Mouse (Mus musculus) layer of hippocampus, adult 2 months (tissue): ENCODE measurements around the gene Anapc13. TPM values are rescaled to one million over a fixed set of nuclear protein-coding genes. Genes with fewer than 3 reads are reported as not detected.

Experiments
- DNase-seq, 2 experiments: peaks; one replicate each; pipeline ENCODE4 v3.0.0; 2022; ENCODE audit warnings: low spot score in 2 of 2
- H3K27ac ChIP-seq: fragments of 200-600 bp; 2 replicates; pipeline ENCODE4 v1.8.1; 2022
- H3K4me3 ChIP-seq: fragments of 200-600 bp; 2 replicates; pipeline ENCODE4 v1.8.1; 2022; ENCODE audit warnings: mild to moderate bottlenecking
- CTCF ChIP-seq: fragments of 200-600 bp; conservative IDR thresholded peaks from 2 replicates; pipeline ENCODE4 v1.8.1; 2022; ENCODE audit warnings: antibody characterized with exemption, mild to moderate bottlenecking, moderate library complexity
- long read RNA-seq, 2 experiments: library from polyadenylated mRNA; stranded (forward); transcript quantifications; one replicate each; pipeline ENCODE4 v2.0.0; 2021; ENCODE audit warnings: borderline mapping rate in 2 of 2
- total RNA-seq, 2 experiments: library from RNA; stranded (reverse); gene quantifications; 2 replicates each; pipeline ENCODE4 v1.2.3; 2021

Anapc13 gene
- 100 to 1,000 TPM in 1 of 2 experiments, 10 to 100 TPM in 1; 99.5 to 106 TPM for total RNA-seq
- long read RNA-seq, experiment 1, transcript Anapc13-204 (3 exons, 589 nt), result major isoform, 27 of 33 reads
- long read RNA-seq, experiment 1, partial matches to known transcripts, result 1 of 33 reads
- long read RNA-seq, experiment 1, other reads (novel, unspliced or antisense), result 0 of 33 reads
- long read RNA-seq, experiment 2, transcript Anapc13-204 (3 exons, 589 nt), result major isoform, 47 of 56 reads
- long read RNA-seq, experiment 2, partial matches to known transcripts, result 4 of 56 reads
- long read RNA-seq, experiment 2, other reads (novel, unspliced or antisense), result 1 of 56 reads

- peak; percentile 31; the same call in 1 of the 2 replicates for TF ChIP-seq CTCF
- peak within 1 kb of the TSS; percentile 95 for H3K4me3 ChIP-seq
- DNase-seq, result peak; percentile 96 to 99
- peak within 1 kb of the TSS; percentile 98 for H3K27ac ChIP-seq
These were observed at the start of gene Anapc13, which contains the start of gene Cep63 for GRCm38 (mm10) chr9:102625983-102626838. TSS of gene Anapc13 (plus strand) at chr9:102626296. TSS of gene Cep63 (minus strand) at chr9:102626534.

- TF ChIP-seq CTCF, result no peak
- Histone ChIP-seq H3K4me3 (no peak overlapping the region), H3K27ac (no peak overlapping the region)
- no peak for DNase-seq
These were observed 48.6 kb upstream of the Anapc13 start for GRCm38 (mm10) chr9:102577480-102577879.

GRCm38 (mm10) chr9:102581921-102582469, 44.1 kb upstream of the Anapc13 start:
- DNase-seq, result no peak
- no peak overlapping the region for H3K4me3 ChIP-seq
- no peak overlapping the region for H3K27ac ChIP-seq
- no peak for TF ChIP-seq CTCF

GRCm38 (mm10) chr9:102587347-102587746, 38.7 kb upstream of the Anapc13 start:
- no peak for DNase-seq
- Histone ChIP-seq H3K4me3 (no peak overlapping the region), H3K27ac (no peak overlapping the region)
- TF ChIP-seq CTCF, result no peak

GRCm38 (mm10) chr9:102594667-102595393, 31.3 kb upstream of the Anapc13 start:
- no peak overlapping the region for H3K27ac ChIP-seq
- DNase-seq, result no peak
- H3K4me3 ChIP-seq, result no peak overlapping the region
- TF ChIP-seq CTCF, result no peak

GRCm38 (mm10) chr9:102595662-102596436, 30.2 kb upstream of the Anapc13 start:
- DNase-seq, result no peak
- H3K4me3 ChIP-seq, result no peak overlapping the region

GRCm38 (mm10) chr9:102601187-102601586, 24.9 kb upstream of the Anapc13 start:
- DNase-seq, result no peak
- TF ChIP-seq CTCF, result no peak
- Histone ChIP-seq H3K4me3 (no peak overlapping the region), H3K27ac (no peak overlapping the region)

More at GRCm38 (mm10) chr9:102595662-102596436, 30.2 kb upstream of the Anapc13 start:
- H3K27ac ChIP-seq, result no peak overlapping the region
- no peak for TF ChIP-seq CTCF

GRCm38 (mm10) chr9:102601666-102602065, 24.4 kb upstream of the Anapc13 start:
- DNase-seq, result no peak
- TF ChIP-seq CTCF, result no peak
- Histone ChIP-seq H3K27ac (no peak overlapping the region), H3K4me3 (no peak overlapping the region)

- Histone ChIP-seq H3K4me3 (no peak overlapping the region), H3K27ac (no peak overlapping the region)
- TF ChIP-seq CTCF, result no peak
- no peak for DNase-seq
These were observed 20.9 kb upstream of the Anapc13 start for GRCm38 (mm10) chr9:102605162-102605561.

GRCm38 (mm10) chr9:102607471-102607870, 18.6 kb upstream of the Anapc13 start:
- H3K27ac ChIP-seq, result no peak overlapping the region
- peak; percentile 77 for TF ChIP-seq CTCF
- H3K4me3 ChIP-seq, result no peak overlapping the region
- DNase-seq, result no peak

GRCm38 (mm10) chr9:102609221-102609620, 16.9 kb upstream of the Anapc13 start:
- DNase-seq, result no peak
- Histone ChIP-seq H3K4me3 (no peak overlapping the region), H3K27ac (no peak overlapping the region)
- no peak for TF ChIP-seq CTCF

- no peak for DNase-seq
- no peak for TF ChIP-seq CTCF
- H3K4me3 ChIP-seq, result no peak overlapping the region
- no peak overlapping the region for H3K27ac ChIP-seq
These were observed 11.0 kb upstream of the Anapc13 start for GRCm38 (mm10) chr9:102615071-102615470.
